Mouse (Mus musculus): ENCODE data around the gene Psmd5. TPM values are rescaled to one million over a fixed set of nuclear protein-coding genes. Genes with fewer than 3 reads are reported as not detected.
"Not testable (repeated sequence)": the region's sequence is repeated elsewhere in the genome, so short reads cannot be mapped to it uniquely, and the experiment has no call there.

The Psmd5 gene
- polyA plus RNA-seq, 1 experiment: 34.5 TPM

DNA sequence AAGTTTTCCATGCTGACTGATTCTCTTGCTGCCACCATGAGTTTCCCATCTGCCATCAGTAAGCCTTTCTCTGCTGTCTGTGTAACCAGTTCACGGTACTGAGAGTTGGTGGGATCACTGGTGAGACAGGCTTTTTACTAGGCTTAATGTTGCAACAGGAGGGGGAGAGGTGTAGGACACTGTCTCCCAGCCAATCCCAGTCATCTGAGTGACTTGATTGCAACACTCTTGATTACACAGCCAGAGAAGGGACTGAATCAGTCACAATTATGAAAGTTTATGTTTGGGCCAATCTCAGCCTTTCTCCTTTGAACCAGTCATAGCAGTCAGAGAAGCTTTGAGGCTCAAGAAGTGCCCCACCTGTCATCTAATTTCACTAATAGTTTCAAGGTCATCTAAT lies 46.7 kb downstream of the Psmd5 start:
- Histone ChIP-seq H3K4me3 (ENCODE audit: insufficient read depth, low read length) (no peak overlapping the region), H3K27ac (ENCODE audit: insufficient read depth, low read depth, low read length) (peak overlapping the region; percentile 35), H3K4me1 (ENCODE audit: control insufficient read depth, insufficient read depth, low read length) (peaks cover 19% of the 10 kb centered on the region)
- TF ChIP-seq POLR2A (IDR thresholded peaks at IDR 0.05; ENCODE audit: borderline replicate concordance, low read depth, low read length) (no peak), CTCF (IDR thresholded peaks at IDR 0.05; ENCODE audit: low read depth, low read length) (no peak)

DNA sequence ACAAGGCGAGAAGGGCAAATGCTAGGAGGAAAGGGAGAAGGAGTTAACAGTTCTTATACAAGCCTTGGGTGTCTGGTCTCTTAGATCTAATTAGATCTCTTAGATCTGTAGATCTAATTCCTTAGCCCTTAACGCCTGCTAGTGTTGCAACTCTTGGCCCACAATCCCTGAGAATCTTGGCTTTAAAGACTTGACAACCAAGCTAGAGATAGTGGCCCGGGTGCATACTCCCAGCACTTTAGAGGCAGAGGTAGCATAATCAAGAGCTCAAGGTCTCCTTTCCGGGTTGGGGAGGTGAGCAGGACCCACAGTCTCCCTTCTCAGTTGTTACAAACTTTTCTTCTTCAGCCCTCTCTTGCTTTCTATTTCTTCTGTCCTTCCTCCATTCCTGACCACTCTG lies 47.2 kb downstream of the Psmd5 start:
- Histone ChIP-seq H3K4me3 (ENCODE audit: insufficient read depth, low read length) (no peak overlapping the region), H3K27ac (ENCODE audit: insufficient read depth, low read depth, low read length) (peak overlapping the region; percentile 35), H3K4me1 (ENCODE audit: control insufficient read depth, insufficient read depth, low read length) (peaks cover 19% of the 10 kb centered on the region)
- TF ChIP-seq POLR2A (IDR thresholded peaks at IDR 0.05; ENCODE audit: borderline replicate concordance, low read depth, low read length): no peak
- no peak for TF ChIP-seq CTCF (IDR thresholded peaks at IDR 0.05; ENCODE audit: low read depth, low read length)

DNA sequence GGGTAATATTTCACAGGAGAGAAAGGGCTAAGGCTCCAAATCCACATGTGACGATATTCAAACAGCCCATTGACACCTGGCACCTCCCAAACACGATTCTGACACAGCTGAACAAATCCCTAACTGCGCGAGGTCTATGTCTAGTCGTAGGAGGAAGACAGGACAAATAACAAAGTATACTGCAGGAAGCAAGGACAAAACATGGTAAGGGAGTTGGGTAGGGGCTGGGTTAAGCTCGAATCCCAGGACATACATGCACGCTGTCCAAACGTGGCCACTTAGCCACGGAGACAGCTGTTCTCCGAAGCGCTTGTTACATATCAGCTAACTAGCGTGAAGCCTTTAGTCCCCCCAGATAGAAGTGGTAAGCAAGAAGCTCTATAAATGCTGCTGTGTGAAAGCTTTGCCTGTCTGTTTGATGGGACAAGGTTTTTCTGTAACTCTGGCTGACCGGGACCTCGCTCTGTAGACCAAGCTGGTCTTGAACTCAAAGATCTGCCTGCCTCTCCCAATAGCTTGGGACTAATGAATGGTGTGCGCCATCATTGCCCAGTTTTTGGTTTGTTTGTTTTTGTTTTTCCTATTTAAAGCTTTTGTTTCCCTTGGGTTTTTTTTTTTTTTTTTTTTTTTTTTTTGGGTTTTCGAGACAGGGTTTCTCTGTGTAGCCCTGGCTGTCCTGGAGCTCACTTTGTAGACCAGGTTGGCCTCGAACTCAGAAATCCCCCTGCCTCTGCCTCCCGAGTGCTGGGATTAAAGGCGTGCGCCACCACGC lies 48.1 kb downstream of the Psmd5 start:
- TF ChIP-seq POLR2A (IDR thresholded peaks at IDR 0.05; ENCODE audit: borderline replicate concordance, low read depth, low read length): no peak
- no peak for TF ChIP-seq CTCF (IDR thresholded peaks at IDR 0.05; ENCODE audit: low read depth, low read length)
- H3K4me1 ChIP-seq (ENCODE audit: control insufficient read depth, insufficient read depth, low read length): peaks cover 19% of the 10 kb centered on the region
- H3K27ac ChIP-seq (ENCODE audit: insufficient read depth, low read depth, low read length): peak overlapping the region; percentile 51
- peak overlapping the region; percentile 69 for H3K4me3 ChIP-seq (ENCODE audit: insufficient read depth, low read length)

DNA sequence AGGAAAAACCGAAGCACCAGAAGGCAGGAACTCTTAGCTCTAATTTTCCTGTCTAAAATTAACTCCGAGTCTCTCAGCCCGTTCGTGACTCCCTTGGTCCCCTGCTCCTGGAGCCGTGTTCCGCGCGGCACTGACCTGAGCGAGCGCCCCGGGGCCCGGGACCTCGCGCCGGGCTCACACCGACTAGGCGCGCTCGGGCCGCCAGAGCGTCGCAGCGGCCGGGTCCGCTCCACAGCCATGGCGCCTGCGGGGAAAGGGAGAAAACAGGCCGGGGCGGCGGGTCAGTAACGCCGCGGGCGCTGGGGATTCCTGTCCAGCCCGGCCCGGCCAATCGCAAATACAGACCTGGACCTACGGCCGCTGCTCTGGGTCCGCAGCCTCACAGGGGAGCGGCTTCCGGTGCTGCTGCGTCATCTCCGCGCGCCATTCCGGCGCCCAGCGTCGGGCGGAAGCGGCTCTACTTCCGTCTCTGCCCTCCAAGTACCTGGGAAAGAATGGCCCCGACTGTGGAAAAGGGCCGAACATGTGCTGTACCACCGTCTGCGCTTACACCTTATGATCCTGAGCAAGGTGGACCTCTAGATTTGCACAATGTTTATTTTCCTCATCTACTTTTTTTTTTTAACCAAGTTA lies 48.8 kb downstream of the Psmd5 start, which contains the start of gene Fbxw2:
Gene Fbxw2, minus strand, starts transcription at position 485 of the 633 bp plus-strand sequence.
- H3K4me1 ChIP-seq (ENCODE audit: control insufficient read depth, insufficient read depth, low read length): peaks cover 19% of the 10 kb centered on the region
- TF ChIP-seq POLR2A (IDR thresholded peaks at IDR 0.05; ENCODE audit: borderline replicate concordance, low read depth, low read length) (no peak), CTCF (IDR thresholded peaks at IDR 0.05; ENCODE audit: low read depth, low read length) (no peak)
- peak within 1 kb of the TSS; percentile 69 for H3K4me3 ChIP-seq (ENCODE audit: insufficient read depth, low read length)
- peak within 1 kb of the TSS; percentile 51 for H3K27ac ChIP-seq (ENCODE audit: insufficient read depth, low read depth, low read length)

DNA sequence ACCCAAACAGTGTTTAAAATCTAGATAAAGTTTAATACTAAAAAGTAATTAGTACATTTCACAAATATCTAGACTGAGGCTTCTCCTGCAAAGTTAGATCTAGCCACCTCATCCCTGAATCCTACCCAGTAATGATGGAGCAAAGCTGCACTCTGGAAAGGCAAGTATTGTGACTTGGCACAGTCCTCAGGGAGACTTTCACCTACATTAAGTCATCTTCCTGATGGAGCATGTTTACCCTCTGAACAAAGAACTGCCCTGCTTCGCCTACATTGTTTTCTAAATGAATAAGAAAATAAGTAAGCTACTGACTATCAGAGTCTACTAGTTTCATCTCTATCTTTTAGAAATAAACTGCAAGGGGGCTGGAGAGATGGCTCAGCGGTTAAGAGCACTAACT lies 56.3 kb downstream of the Psmd5 start:
- Histone ChIP-seq H3K27ac (ENCODE audit: insufficient read depth, low read depth, low read length) (no peak overlapping the region), H3K4me3 (ENCODE audit: insufficient read depth, low read length) (no peak overlapping the region), H3K4me1 (ENCODE audit: control insufficient read depth, insufficient read depth, low read length) (peaks cover 6% of the 10 kb centered on the region; the same call in 1 of the 2 replicates)
- TF ChIP-seq POLR2A (IDR thresholded peaks at IDR 0.05; ENCODE audit: borderline replicate concordance, low read depth, low read length) (no peak), CTCF (IDR thresholded peaks at IDR 0.05; ENCODE audit: low read depth, low read length) (no peak)

DNA sequence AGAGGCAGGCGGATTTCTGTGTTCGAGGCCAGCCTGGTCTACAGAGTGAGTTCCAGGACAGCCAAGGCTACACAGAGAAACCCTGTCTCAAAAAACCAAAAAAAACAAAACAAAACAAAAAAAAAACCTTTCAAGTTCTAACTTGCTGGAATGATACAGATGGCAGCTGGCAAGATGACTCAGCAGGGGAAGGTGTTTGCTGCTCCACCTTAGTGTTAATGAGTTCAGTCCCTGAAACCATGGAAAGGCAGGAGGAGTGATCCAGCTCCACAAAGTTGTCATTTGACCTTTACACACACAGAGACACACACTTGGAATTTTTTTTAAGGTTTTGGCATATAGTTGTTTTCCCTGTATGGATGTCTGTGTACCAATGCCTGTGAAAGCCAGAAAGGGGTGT lies 58.9 kb downstream of the Psmd5 start:
- not testable (repeated sequence) for H3K27ac ChIP-seq (ENCODE audit: insufficient read depth, low read depth, low read length); H3K4me3 ChIP-seq (ENCODE audit: insufficient read depth, low read length); H3K4me1 ChIP-seq (ENCODE audit: control insufficient read depth, insufficient read depth, low read length)

DNA sequence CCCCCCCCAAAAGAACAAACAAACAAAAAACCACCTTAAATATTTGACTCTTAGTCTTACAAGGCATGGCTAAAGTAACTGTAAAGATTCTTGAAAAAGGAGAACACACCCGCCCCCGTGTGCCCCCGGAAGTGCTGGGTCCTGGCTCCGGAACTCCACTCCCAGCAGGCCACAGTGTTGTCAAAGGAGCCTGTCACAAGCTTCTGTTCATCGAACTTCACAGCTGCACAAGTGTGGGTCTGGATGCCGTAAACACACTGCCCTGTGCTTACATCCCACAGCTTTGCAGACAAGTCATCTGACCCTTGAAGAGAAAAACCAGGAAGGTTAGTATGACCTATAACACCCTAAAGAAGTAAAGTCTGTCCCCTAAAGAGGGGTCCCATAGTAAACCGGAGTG lies 62.1 kb downstream of the Psmd5 start:
- no peak overlapping the region for H3K4me3 ChIP-seq (ENCODE audit: insufficient read depth, low read length)
- TF ChIP-seq CTCF (IDR thresholded peaks at IDR 0.05; ENCODE audit: low read depth, low read length): no peak
- no peak for TF ChIP-seq POLR2A (IDR thresholded peaks at IDR 0.05; ENCODE audit: borderline replicate concordance, low read depth, low read length)
- peaks cover 7% of the 10 kb centered on the region for H3K4me1 ChIP-seq (ENCODE audit: control insufficient read depth, insufficient read depth, low read length)
- H3K27ac ChIP-seq (ENCODE audit: insufficient read depth, low read depth, low read length): no peak overlapping the region

DNA sequence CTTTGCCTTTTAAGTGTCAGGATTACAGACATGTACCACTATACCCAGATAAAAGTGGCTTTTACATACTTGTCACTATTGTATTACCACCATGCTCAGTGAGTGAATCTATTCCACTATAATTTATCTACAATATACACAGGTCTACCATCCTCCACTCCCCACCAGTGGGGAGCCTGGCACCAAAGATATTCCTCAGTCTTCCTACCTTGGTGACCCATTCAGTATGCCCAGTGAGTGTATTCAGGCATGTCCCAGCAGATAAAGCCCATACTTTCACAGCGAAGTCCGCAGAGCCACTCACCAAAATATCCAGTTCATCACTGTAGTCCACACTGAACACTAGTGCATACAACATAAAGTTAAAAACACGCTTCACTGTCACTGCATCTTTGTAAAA lies 64.0 kb downstream of the Psmd5 start:
- no peak overlapping the region for H3K27ac ChIP-seq (ENCODE audit: insufficient read depth, low read depth, low read length)
- H3K4me3 ChIP-seq (ENCODE audit: insufficient read depth, low read length): no peak overlapping the region
- TF ChIP-seq CTCF (IDR thresholded peaks at IDR 0.05; ENCODE audit: low read depth, low read length): no peak
- TF ChIP-seq POLR2A (IDR thresholded peaks at IDR 0.05; ENCODE audit: borderline replicate concordance, low read depth, low read length): no peak
- H3K4me1 ChIP-seq (ENCODE audit: control insufficient read depth, insufficient read depth, low read length): peaks cover 16% of the 10 kb centered on the region

DNA sequence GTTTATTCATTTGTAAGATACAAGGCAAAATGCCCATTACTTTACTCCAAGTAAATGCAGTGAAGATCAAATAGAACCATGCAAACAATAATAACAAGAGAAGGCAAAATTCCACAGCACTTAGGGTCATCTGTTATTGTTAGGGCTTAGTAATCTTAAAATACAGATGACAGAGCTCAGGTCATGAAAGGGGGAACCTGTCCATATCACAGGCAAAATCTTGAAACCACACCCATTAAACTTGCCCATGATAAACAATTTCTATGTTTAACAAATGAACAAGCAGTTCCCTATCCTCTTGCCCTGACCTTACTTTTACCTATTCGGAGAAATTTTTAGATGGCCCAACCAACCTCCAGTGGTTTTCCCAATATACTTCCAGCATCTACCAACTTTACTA lies 65.2 kb downstream of the Psmd5 start:
- H3K4me3 ChIP-seq (ENCODE audit: insufficient read depth, low read length): no peak overlapping the region
- no peak overlapping the region for H3K27ac ChIP-seq (ENCODE audit: insufficient read depth, low read depth, low read length)
- TF ChIP-seq POLR2A (IDR thresholded peaks at IDR 0.05; ENCODE audit: borderline replicate concordance, low read depth, low read length) (no peak), CTCF (IDR thresholded peaks at IDR 0.05; ENCODE audit: low read depth, low read length) (no peak)
- H3K4me1 ChIP-seq (ENCODE audit: control insufficient read depth, insufficient read depth, low read length): peaks cover 22% of the 10 kb centered on the region

DNA sequence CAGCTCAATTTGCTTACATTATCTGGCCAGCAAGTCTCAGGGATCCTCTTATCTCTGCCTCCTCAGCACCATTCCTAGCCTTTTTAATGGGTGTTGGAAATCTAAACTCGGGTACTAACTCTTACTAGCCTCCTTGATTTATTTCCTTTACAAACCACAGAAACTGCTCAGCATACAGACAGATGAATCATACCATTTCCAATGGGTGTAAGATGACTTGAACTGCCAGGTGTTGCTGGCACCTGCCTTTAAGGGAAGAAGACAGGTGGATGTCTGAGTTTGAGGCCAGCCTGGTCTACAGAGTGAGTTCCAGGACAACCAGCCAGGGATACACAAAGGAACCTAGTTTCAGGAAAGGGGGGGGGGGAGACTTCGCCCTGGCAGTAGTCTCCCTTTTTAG lies 66.7 kb downstream of the Psmd5 start:
- no peak overlapping the region for H3K27ac ChIP-seq (ENCODE audit: insufficient read depth, low read depth, low read length)
- TF ChIP-seq CTCF (IDR thresholded peaks at IDR 0.05; ENCODE audit: low read depth, low read length): no peak
- TF ChIP-seq POLR2A (IDR thresholded peaks at IDR 0.05; ENCODE audit: borderline replicate concordance, low read depth, low read length): no peak
- H3K4me3 ChIP-seq (ENCODE audit: insufficient read depth, low read length): no peak overlapping the region
- peaks cover 31% of the 10 kb centered on the region for H3K4me1 ChIP-seq (ENCODE audit: control insufficient read depth, insufficient read depth, low read length)

All from bone marrow macrophage, adult 2 months (primary cell).